Mouse (Mus musculus): ENCODE data around the gene Cyp2c23.

Gene Cyp2c23

DNA sequence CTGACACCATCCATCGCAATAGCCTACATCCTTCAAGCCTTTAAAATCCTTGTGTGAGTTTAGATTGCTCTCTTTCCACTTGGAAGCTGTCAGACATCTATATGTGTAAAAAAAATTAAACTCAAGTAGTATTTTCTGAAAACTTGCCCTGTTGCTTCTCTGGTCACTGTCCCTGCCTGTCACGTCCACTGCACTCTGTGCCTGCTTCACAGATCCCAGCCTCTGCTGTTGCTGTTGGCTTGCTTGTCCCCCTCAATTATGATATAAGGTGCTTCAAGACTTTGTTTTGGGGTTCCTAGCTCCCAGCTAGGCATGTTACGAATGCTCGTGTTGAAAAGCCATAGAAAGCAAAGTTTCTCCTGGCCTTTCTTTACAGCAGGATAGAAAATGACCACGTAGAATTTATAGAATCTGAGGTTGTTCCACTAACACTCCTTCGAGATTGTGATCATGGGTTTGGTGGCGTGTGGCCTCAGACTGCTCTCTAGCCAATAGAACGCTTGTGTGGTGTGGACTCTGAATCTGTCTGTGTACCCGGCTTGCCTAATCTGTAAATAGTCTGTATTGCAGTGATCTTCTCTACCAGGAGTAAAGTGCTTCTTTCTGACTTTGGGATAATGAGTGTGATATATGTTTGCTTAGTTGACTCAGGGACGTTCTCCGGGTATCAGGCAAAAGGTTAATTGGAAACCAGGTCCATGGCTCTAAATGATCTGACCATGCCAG is 30.0 kb downstream of the Cyp2c23 start:
- no peaks in the 10 kb centered on the region for H3K4me1 ChIP-seq (replicated peaks; ENCODE audit: low read depth, low read length)
- no peaks in the 10 kb centered on the region for H3K9me3 ChIP-seq (ENCODE audit: low read length)
- no peaks in the 10 kb centered on the region for H3K36me3 ChIP-seq (ENCODE audit: insufficient read depth, low read length)
- TF ChIP-seq NANOG (IDR thresholded peaks at IDR 0.05; ENCODE audit: borderline replicate concordance, low read length), result no peak
- H3K4me3 ChIP-seq (replicated peaks; ENCODE audit: low read length), result no peak overlapping the region
- H3K27me3 ChIP-seq (ENCODE audit: insufficient read depth, low read length), result peaks cover 6% of the 10 kb centered on the region; the same call in 1 of the 2 replicates

DNA sequence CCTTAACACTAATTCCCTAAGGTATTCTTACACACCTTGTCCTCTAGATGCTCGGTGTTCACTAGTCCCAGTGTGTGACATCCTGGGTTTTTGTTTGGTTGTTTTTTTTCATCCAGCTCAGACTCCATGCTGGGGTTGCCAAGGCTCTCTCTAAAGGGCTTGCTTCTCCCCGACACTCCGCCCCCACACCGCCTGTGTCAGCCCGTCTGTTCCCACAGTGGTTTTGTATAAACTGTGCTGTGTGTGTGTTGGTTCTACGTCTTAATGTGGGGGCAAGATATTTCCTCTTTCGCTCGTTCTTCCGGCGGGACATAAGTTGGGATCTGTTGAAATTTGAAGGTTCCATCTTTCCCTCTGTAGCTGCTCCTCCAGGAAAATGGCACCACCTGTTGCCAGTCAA is 30.9 kb downstream of the Cyp2c23 start:
- Histone ChIP-seq H3K9me3 (ENCODE audit: low read length) (no peaks in the 10 kb centered on the region), H3K4me1 (replicated peaks; ENCODE audit: low read depth, low read length) (no peaks in the 10 kb centered on the region), H3K4me3 (replicated peaks; ENCODE audit: low read length) (0 out of 2 replicates have a peak overlapping the region, but pooled peaks have one; percentile 20), H3K27me3 (ENCODE audit: insufficient read depth, low read length) (peaks cover 6% of the 10 kb centered on the region; the same call in 1 of the 2 replicates), H3K36me3 (ENCODE audit: insufficient read depth, low read length) (no peaks in the 10 kb centered on the region)
- TF ChIP-seq POU5F1 (IDR thresholded peaks at IDR 0.05; ENCODE audit: borderline replicate concordance, low read length), result no peak
- TF ChIP-seq CTCF (conservative IDR thresholded peaks at IDR 0.05; ENCODE audit: low read length), result no peak
- no peak for TF ChIP-seq NANOG (IDR thresholded peaks at IDR 0.05; ENCODE audit: borderline replicate concordance, low read length)

DNA sequence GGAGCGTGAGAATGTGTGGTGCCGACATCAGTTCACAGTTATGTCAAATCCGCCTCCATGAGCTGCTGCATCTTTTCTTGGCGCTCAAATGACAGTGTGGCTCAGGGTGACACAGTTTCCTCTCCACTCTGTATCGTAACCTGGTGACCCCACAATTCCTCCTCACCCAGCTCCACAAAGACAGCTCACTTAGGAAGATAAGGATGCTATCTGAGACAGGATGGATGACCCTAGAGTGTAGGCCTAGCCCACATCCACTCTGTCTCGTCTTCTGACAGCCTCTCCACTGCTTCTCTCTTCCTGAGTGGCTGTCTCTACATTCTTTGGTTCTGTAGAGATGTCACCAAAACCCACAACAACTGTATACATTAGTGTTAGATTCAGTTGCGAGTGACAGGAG is 33.6 kb downstream of the Cyp2c23 start:
- Histone ChIP-seq H3K4me1 (replicated peaks; ENCODE audit: low read depth, low read length) (peaks cover 2% of the 10 kb centered on the region), H3K9me3 (ENCODE audit: low read length) (no peaks in the 10 kb centered on the region)
- no peak for TF ChIP-seq CTCF (conservative IDR thresholded peaks at IDR 0.05; ENCODE audit: low read length)
- TF ChIP-seq NANOG (IDR thresholded peaks at IDR 0.05; ENCODE audit: borderline replicate concordance, low read length), result no peak
- TF ChIP-seq POU5F1 (IDR thresholded peaks at IDR 0.05; ENCODE audit: borderline replicate concordance, low read length), result no peak

DNA sequence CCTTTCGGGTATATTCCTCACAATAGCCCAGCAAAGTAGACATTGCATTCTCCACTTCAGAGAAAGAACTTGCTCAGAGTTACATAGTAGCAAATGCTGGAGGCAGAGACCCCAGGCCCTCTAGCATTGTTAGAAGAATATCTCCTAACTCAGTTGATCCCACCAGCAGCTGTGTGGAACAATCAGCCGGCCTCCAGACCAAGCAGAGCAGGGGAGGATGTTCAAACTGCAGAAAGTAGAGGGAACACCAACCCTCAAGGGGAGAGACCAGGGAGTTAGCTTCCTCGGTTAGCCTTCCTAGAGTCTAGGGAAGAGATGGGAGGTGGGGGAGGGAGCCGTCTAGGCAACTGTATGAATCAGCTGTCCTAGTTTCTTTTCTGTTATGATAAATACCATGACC is 36.5 kb downstream of the Cyp2c23 start:
- no peak for TF ChIP-seq POU5F1 (IDR thresholded peaks at IDR 0.05; ENCODE audit: borderline replicate concordance, low read length)
- no peak for TF ChIP-seq NANOG (IDR thresholded peaks at IDR 0.05; ENCODE audit: borderline replicate concordance, low read length)
- no peak for TF ChIP-seq CTCF (conservative IDR thresholded peaks at IDR 0.05; ENCODE audit: low read length)
- Histone ChIP-seq H3K4me1 (replicated peaks; ENCODE audit: low read depth, low read length) (peaks cover 7% of the 10 kb centered on the region), H3K27me3 (ENCODE audit: insufficient read depth, low read length) (peaks cover 5% of the 10 kb centered on the region), H3K4me3 (replicated peaks; ENCODE audit: low read length) (no peak overlapping the region), H3K36me3 (ENCODE audit: insufficient read depth, low read length) (no peaks in the 10 kb centered on the region), H3K9me3 (ENCODE audit: low read length) (no peaks in the 10 kb centered on the region)

More for the DNA sequence above, 33.6 kb downstream of the Cyp2c23 start:
- peaks cover 5% of the 10 kb centered on the region; the same call in 1 of the 2 replicates for H3K27me3 ChIP-seq (ENCODE audit: insufficient read depth, low read length)
- H3K36me3 ChIP-seq (ENCODE audit: insufficient read depth, low read length), result no peaks in the 10 kb centered on the region
- no peak overlapping the region for H3K4me3 ChIP-seq (replicated peaks; ENCODE audit: low read length)

DNA sequence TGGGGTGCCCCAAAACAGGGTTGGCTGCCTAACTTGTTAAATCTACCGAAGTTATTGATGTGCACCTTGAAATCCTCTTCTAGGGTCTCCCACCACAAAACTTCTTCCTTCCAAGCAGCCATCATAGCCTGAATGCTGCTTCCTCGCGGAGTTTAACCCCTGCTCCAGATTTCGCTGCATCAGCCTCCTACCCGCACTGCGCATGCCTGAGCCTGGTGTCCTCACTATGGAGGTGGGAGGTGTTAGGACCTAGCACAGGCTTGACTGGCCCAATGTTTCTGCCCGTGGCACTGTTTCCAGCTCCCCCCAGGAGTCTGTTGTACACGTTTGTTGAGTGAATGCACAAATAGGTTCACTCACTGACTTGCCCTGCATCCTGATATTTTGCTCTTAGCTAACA is 38.6 kb downstream of the Cyp2c23 start:
- H3K27me3 ChIP-seq (ENCODE audit: insufficient read depth, low read length), result peaks cover 24% of the 10 kb centered on the region
- TF ChIP-seq CTCF (conservative IDR thresholded peaks at IDR 0.05; ENCODE audit: low read length), result no peak
- no peak for TF ChIP-seq POU5F1 (IDR thresholded peaks at IDR 0.05; ENCODE audit: borderline replicate concordance, low read length)
- no peak for TF ChIP-seq NANOG (IDR thresholded peaks at IDR 0.05; ENCODE audit: borderline replicate concordance, low read length)
- no peaks in the 10 kb centered on the region for H3K9me3 ChIP-seq (ENCODE audit: low read length)

DNA sequence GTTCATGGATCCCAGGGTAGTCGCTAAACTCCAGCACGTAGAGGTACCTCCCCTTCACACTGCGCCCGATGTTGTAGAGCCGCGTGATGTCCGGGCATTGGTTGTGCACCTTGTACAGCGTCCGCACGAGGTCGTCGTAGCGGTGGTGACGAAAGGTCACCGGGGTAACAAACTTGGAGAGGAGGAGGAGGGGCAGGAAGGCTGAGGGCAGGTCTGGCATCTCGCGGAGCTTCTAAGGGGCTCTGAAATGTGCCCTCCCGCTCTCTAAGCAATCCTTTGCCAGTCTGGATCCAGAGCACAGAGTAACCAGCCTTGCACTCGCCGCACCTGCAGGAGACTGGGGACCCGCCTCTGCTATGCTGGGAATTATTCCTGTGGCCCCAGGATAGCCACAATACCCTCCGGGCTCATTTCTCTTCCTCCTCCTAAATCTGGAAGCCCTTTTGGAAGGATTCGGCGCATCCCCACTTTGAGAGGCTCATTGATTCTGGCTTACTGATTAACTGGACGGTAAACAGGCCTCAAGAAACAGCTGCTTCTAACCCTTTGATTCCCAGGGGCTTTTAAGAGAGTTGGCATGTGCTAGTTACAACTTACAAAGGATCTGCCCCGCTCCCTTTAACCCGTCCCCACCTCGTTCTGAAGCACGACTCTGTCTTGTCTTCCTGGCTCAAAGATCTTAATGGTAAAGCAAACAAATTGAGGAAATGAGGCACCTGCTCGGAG is 42.8 kb downstream of the Cyp2c23 start, which contains the start of gene Cpn1:
TSS of gene Cpn1 (minus strand) at position 488 of the 726 bp plus-strand sequence.
- TF ChIP-seq POU5F1 (IDR thresholded peaks at IDR 0.05; ENCODE audit: borderline replicate concordance, low read length) (no peak), CTCF (conservative IDR thresholded peaks at IDR 0.05; ENCODE audit: low read length) (no peak), NANOG (IDR thresholded peaks at IDR 0.05; ENCODE audit: borderline replicate concordance, low read length) (no peak)

More for the DNA sequence above, 38.6 kb downstream of the Cyp2c23 start:
- H3K36me3 ChIP-seq (ENCODE audit: insufficient read depth, low read length), result no peaks in the 10 kb centered on the region
- no peak overlapping the region for H3K4me3 ChIP-seq (replicated peaks; ENCODE audit: low read length)
- peaks cover 19% of the 10 kb centered on the region for H3K4me1 ChIP-seq (replicated peaks; ENCODE audit: low read depth, low read length)

DNA sequence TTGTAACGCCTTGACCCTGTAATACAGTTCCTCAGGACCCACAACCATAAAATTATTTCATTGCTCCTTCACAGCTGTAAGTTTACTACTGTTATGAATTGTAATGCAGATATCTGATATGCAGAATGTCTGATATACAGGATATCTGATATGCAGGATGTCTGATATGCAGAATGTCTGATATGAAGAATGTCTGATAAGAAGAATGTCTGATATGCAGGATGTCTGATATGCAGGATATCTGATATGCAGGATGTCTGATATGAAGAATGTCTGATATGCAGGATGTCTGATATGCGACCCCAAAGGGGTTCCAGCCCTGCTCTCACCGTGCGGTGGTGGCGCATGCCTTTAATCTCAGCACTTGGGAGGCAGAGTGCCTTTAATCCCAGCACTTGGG is 47.0 kb downstream of the Cyp2c23 start:
- no peaks in the 10 kb centered on the region for H3K36me3 ChIP-seq (ENCODE audit: insufficient read depth, low read length)
- TF ChIP-seq NANOG (IDR thresholded peaks at IDR 0.05; ENCODE audit: borderline replicate concordance, low read length), result no peak
- no peak for TF ChIP-seq POU5F1 (IDR thresholded peaks at IDR 0.05; ENCODE audit: borderline replicate concordance, low read length)
- no peak for TF ChIP-seq CTCF (conservative IDR thresholded peaks at IDR 0.05; ENCODE audit: low read length)

More for the DNA sequence above, 42.8 kb downstream of the Cyp2c23 start, which contains the start of gene Cpn1:
- Histone ChIP-seq H3K27me3 (ENCODE audit: insufficient read depth, low read length) (peaks cover 40% of the 10 kb centered on the region), H3K4me3 (replicated peaks; ENCODE audit: low read length) (peak within 1 kb of the TSS; percentile 69), H3K4me1 (replicated peaks; ENCODE audit: low read depth, low read length) (peaks cover 37% of the 10 kb centered on the region), H3K9me3 (ENCODE audit: low read length) (no peaks in the 10 kb centered on the region), H3K36me3 (ENCODE audit: insufficient read depth, low read length) (no peaks in the 10 kb centered on the region)

DNA sequence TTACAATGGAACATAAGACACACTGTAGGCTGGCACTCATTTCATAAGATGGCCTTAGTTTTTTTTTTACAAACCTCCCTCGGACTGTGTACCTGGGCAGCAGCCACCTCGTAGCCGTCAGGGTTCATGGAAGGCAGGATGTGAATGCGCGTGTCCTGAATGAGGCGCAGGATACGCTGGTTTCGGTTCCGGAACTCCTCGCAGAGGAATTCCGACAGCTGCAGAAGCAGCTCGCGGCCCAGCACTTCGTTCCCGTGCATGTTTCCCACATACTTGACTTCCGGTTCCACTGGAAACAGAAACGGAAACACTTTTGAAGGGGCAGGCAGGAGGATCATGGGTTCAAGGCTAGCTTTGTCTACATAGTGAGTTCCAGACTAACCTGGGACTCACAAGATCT is 48.3 kb downstream of the Cyp2c23 start:
- peaks cover 34% of the 10 kb centered on the region for H3K4me1 ChIP-seq (replicated peaks; ENCODE audit: low read depth, low read length)
- peaks cover 23% of the 10 kb centered on the region for H3K27me3 ChIP-seq (ENCODE audit: insufficient read depth, low read length)
- peaks cover 3% of the 10 kb centered on the region for H3K9me3 ChIP-seq (ENCODE audit: low read length)
- H3K36me3 ChIP-seq (ENCODE audit: insufficient read depth, low read length), result no peaks in the 10 kb centered on the region
- TF ChIP-seq POU5F1 (IDR thresholded peaks at IDR 0.05; ENCODE audit: borderline replicate concordance, low read length) (no peak), NANOG (IDR thresholded peaks at IDR 0.05; ENCODE audit: borderline replicate concordance, low read length) (no peak), CTCF (conservative IDR thresholded peaks at IDR 0.05; ENCODE audit: low read length) (no peak)
- H3K4me3 ChIP-seq (replicated peaks; ENCODE audit: low read length), result peak overlapping the region; percentile 35; the same call in 1 of the 2 replicates

More for the DNA sequence above, 47.0 kb downstream of the Cyp2c23 start:
- Histone ChIP-seq H3K9me3 (ENCODE audit: low read length) (no peaks in the 10 kb centered on the region), H3K27me3 (ENCODE audit: insufficient read depth, low read length) (peaks cover 36% of the 10 kb centered on the region), H3K4me1 (replicated peaks; ENCODE audit: low read depth, low read length) (peaks cover 38% of the 10 kb centered on the region), H3K4me3 (replicated peaks; ENCODE audit: low read length) (no peak overlapping the region)

Data from E14TG2a.4 (cell line).